Comparison of ENCODE assay signal across 11 mouse cellular contexts in the genomic region with DNA sequence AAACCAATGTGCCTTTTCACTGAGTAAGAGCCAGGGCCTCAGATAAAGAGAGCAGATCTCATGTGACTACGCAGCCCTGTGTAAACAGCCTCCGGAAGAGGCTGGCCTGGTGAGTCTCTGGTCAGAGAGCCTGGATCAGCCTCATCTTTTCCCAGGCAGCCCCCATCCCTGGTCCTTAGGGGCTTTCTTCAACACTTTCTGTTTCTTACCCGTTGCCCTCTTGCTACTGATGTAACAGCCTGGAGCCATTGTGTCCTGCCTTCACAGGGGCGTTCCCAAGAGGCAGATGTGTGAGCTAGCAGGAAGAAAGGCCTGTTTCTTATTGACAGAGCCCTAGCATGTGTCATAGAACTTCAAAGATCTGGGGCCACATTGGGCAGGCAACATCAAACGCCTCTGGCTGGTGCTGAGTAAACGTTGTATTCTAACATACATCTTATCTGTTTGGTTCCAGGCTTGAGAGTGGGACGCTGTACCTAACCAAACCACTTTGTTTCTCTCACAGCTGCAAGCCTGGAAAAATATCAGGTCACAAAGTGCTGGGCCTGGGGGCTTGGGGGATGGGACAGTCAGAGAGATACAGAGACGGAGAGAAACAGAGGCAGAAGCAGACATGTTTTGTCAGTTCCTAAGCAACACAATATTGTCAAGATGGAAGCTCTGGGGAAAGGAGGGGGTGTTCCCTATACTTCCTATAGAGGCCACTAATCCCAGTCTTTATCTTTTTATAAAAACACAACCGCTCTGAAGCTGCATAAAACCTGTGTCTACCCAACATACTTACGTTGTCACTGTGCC.
A peak's percentile ranks its signal among the peaks of the same experiment; 100 is the strongest.
DNase-seq lines count a peak whose midpoint lies in the region; ATAC-seq and TF ChIP-seq lines count a peak whose summit lies in the region.
"Had no signal": no experiment of that assay in that cellular context is flagged by ENCODE, and none has a peak within 500 bp of the region (broad histone marks: within the 10 kb centered on the region; RNA-seq: fewer than 3 reads in every experiment).

No protein-coding gene starts in this region.

- H3K27ac ChIP-seq in forebrain, embryonic 11.5 days (ENCODE audit: low read depth, low read length), result no peak overlapping the region; the same call in 1 of the 2 replicates
- H3K27ac ChIP-seq in forebrain, embryonic 13.5 days, result no peak overlapping the region
- H3K27ac ChIP-seq in lung, embryonic 14.5 days (ENCODE audit: low read depth), result no peak overlapping the region
- H3K27ac ChIP-seq in intestine, postnatal 0 days (ENCODE audit: low read depth, low read length), result peak overlapping the region; percentile 54; the same call in 1 of the 2 replicates

- no peak for TF ChIP-seq CTCF in lung, embryonic 14.5 days (IDR thresholded peaks at IDR 0.05; ENCODE audit: low read depth)
- no peak for TF ChIP-seq CTCF in intestine, postnatal 0 days (IDR thresholded peaks at IDR 0.05; ENCODE audit: low read depth)

- H3K4me2 ChIP-seq in forebrain, embryonic 11.5 days (ENCODE audit: low read depth, low read length, severe bottlenecking), result no peak overlapping the region
- H3K4me2 ChIP-seq in forebrain, embryonic 13.5 days, result no peak overlapping the region
- no peak overlapping the region for H3K4me2 ChIP-seq in lung, embryonic 14.5 days
- no peak overlapping the region for H3K4me2 ChIP-seq in intestine, postnatal 0 days (replicated peaks; ENCODE audit: low read depth)

- H3K9me3 ChIP-seq in forebrain, embryonic 11.5 days (ENCODE audit: control insufficient read depth, low read length), result no peaks in the 10 kb centered on the region
- H3K9me3 ChIP-seq in forebrain, embryonic 13.5 days (replicated peaks), result no peaks in the 10 kb centered on the region
- H3K9me3 ChIP-seq in lung, embryonic 14.5 days (ENCODE audit: low read depth, low read length), result no peaks in the 10 kb centered on the region
- no peaks in the 10 kb centered on the region for H3K9me3 ChIP-seq in intestine, postnatal 0 days (ENCODE audit: control insufficient read depth)

- H3K4me3 ChIP-seq in forebrain, embryonic 11.5 days (ENCODE audit: low read depth, low read length), result no peak overlapping the region
- no peak overlapping the region for H3K4me3 ChIP-seq in forebrain, embryonic 13.5 days
- no peak overlapping the region for H3K4me3 ChIP-seq in lung, embryonic 14.5 days (ENCODE audit: low read depth, low read length)
- no peak overlapping the region for H3K4me3 ChIP-seq in intestine, postnatal 0 days (ENCODE audit: low read depth, low read length)

- H3K27me3 ChIP-seq in forebrain, embryonic 11.5 days (ENCODE audit: control insufficient read depth, insufficient read depth, low read length), result no peaks in the 10 kb centered on the region; the same call in none of the 2 replicates
- H3K27me3 ChIP-seq in forebrain, embryonic 13.5 days, result peaks cover 6% of the 10 kb centered on the region; the same call in 1 of the 2 replicates
- peaks cover 12% of the 10 kb centered on the region for H3K27me3 ChIP-seq in lung, embryonic 14.5 days (ENCODE audit: insufficient read depth, low read length)
- no peaks in the 10 kb centered on the region for H3K27me3 ChIP-seq in intestine, postnatal 0 days (replicated peaks; ENCODE audit: control insufficient read depth, insufficient read depth, low read length)

- ATAC-seq in forebrain, embryonic 11.5 days (replicated peaks; ENCODE audit: low FRiP score), result peak; percentile 70
- no peak; the same call in 1 of the 2 replicates for ATAC-seq in forebrain, embryonic 13.5 days
- ATAC-seq in lung, embryonic 14.5 days (ENCODE audit: insufficient read depth), result peak; percentile 60; the same call in 1 of the 2 replicates
- ATAC-seq in intestine, postnatal 0 days, result peak; percentile 87

- no peak for DNase-seq in forebrain, embryonic 11.5 days (ENCODE audit: low spot score)
- DNase-seq in lung, embryonic 14.5 days, result peak; percentile 33
- DNase-seq in lung, postnatal 10 days, result no peak
- DNase-seq in yolk sac, embryonic 10.5 days (ENCODE audit: low spot score), result peak; percentile 54
- DNase-seq in kidney, postnatal 36 days, result no peak
- DNase-seq in thymus, postnatal 4 days, result no peak
- DNase-seq: adrenal gland, postnatal 14 days; cerebellum, adult 9-11 months; lung, postnatal 4 days had no signal

- no peaks in the 10 kb centered on the region for H3K36me3 ChIP-seq in forebrain, embryonic 11.5 days (ENCODE audit: control insufficient read depth, insufficient read depth, low read length)
- H3K36me3 ChIP-seq in forebrain, embryonic 13.5 days (ENCODE audit: poor library complexity, severe bottlenecking), result no peaks in the 10 kb centered on the region
- no peaks in the 10 kb centered on the region for H3K36me3 ChIP-seq in lung, embryonic 14.5 days (ENCODE audit: insufficient read depth)
- H3K36me3 ChIP-seq in intestine, postnatal 0 days (ENCODE audit: control insufficient read depth, insufficient read depth), result no peaks in the 10 kb centered on the region

- no peak overlapping the region for H3K9ac ChIP-seq in forebrain, embryonic 11.5 days (ENCODE audit: low read length)
- no peak overlapping the region for H3K9ac ChIP-seq in forebrain, embryonic 13.5 days
- H3K9ac ChIP-seq in lung, embryonic 14.5 days, result no peak overlapping the region
- no peak overlapping the region for H3K9ac ChIP-seq in intestine, postnatal 0 days (ENCODE audit: low read depth, low read length)

- 26% methylated on average over 10 of the region's 10 CpGs for WGBS in forebrain, embryonic 11.5 days
- WGBS in forebrain, embryonic 13.5 days, result 16% methylated on average over 10 of the region's 10 CpGs
- WGBS in lung, embryonic 14.5 days, result 16% methylated on average over 10 of the region's 10 CpGs
- 21% methylated on average over 10 of the region's 10 CpGs for WGBS in intestine, postnatal 0 days

- H3K4me1 ChIP-seq in forebrain, embryonic 11.5 days (replicated peaks; ENCODE audit: control insufficient read depth, insufficient read depth, low read length), result peaks cover 8% of the 10 kb centered on the region
- H3K4me1 ChIP-seq in forebrain, embryonic 13.5 days, result peaks cover 22% of the 10 kb centered on the region
- peaks cover 12% of the 10 kb centered on the region for H3K4me1 ChIP-seq in lung, embryonic 14.5 days (ENCODE audit: insufficient read depth)
- peaks cover 12% of the 10 kb centered on the region; the same call in 1 of the 2 replicates for H3K4me1 ChIP-seq in intestine, postnatal 0 days (replicated peaks; ENCODE audit: control insufficient read depth, insufficient read depth, low read length)

Comparison
In these comparisons a context has a peak if more than half of its experiments do, and no peak if none do; other contexts are left out.
1. DNase-seq: peak in lung, embryonic 14.5 days (single experiment) and yolk sac, embryonic 10.5 days (single experiment); none in forebrain, embryonic 11.5 days (single experiment), lung, postnatal 10 days (single experiment), kidney, postnatal 36 days (0 of 2) and thymus, postnatal 4 days (single experiment).